Mouse (Mus musculus) thymus, adult 2 months (tissue): ENCODE measurements around the gene Itgb6.

Source experiments
- CTCF ChIP-seq: fragments of 200-500 bp; IDR thresholded peaks from 2 replicates; pipeline ENCODE4 v1.5.1; 2012; ENCODE audit warnings: mild to moderate bottlenecking, control low read depth, low read length, moderate library complexity, borderline replicate concordance; ENCODE audit not compliant: control insufficient read depth, poor library complexity, insufficient read depth; ENCODE audit errors: extremely low read depth
- POLR2A ChIP-seq: fragments of 200-500 bp; IDR thresholded peaks from 2 replicates; pipeline ENCODE4 v1.6.1; 2012; ENCODE audit warnings: mild to moderate bottlenecking, low read length, control low read depth, moderate library complexity; ENCODE audit not compliant: control insufficient read depth, poor library complexity, insufficient read depth; ENCODE audit errors: extremely low read depth

GRCm38 (mm10) chr2:60695706-60696105 lies 26.7 kb downstream of the Itgb6 start:
- TF ChIP-seq POLR2A (no peak), CTCF (no peak)
